Mouse (Mus musculus) T-helper 2 cell (primary cell): ENCODE results near the gene Izumo4.

Source experiments
- in situ Hi-C: fragments of 300-600 bp; cut with MboI, MseI; formaldehyde crosslinking; loops from one replicate; pipeline ENCODE4 v1.15.1; 2025; ENCODE audit warnings: high pct_unique_total_duplicates

Gene Izumo4

GRCm38 (mm10) chr10:80701721-80702535 lies at the start of gene Izumo4, which contains the start of gene Mob3a:
Izumo4 (plus strand) TSS chr10:80702184.
Mob3a (minus strand) TSS chr10:80701977.
- in situ Hi-C loops, result no loop called here

GRCm38 (mm10) chr10:80653156-80653720 lies 48.7 kb upstream of the Izumo4 start:
- in situ Hi-C loops, result no loop called here

GRCm38 (mm10) chr10:80654866-80655265 lies 47.1 kb upstream of the Izumo4 start:
- in situ Hi-C loops, result loop anchor here (5.0 kb wide), 1 partner anchor 688 kb away; no protein-coding TSS in a partner anchor

GRCm38 (mm10) chr10:80655406-80656129 lies 46.4 kb upstream of the Izumo4 start:
- in situ Hi-C loops, result loop anchor here (5.0 kb wide), 1 partner anchor 688 kb away; no protein-coding TSS in a partner anchor

- in situ Hi-C loops, result loop anchor here (5.0 kb wide), 1 partner anchor 689 kb away; no protein-coding TSS in a partner anchor
Measured at GRCm38 (mm10) chr10:80656130-80656862, 45.7 kb upstream of the Izumo4 start.

- in situ Hi-C loops, result loop anchor here (5.0 kb wide), 1 partner anchor 690 kb away; no protein-coding TSS in a partner anchor
Measured at GRCm38 (mm10) chr10:80656863-80657623, 44.9 kb upstream of the Izumo4 start, which contains the start of gene Btbd2. Btbd2 (minus strand) TSS chr10:80657071.

- in situ Hi-C loops, result loop anchor here (5.0 kb wide), 1 partner anchor 691 kb away; no protein-coding TSS in a partner anchor
Measured at GRCm38 (mm10) chr10:80658194-80658840, 43.7 kb upstream of the Izumo4 start.

- in situ Hi-C loops, result loop anchor here (5.0 kb wide), 1 partner anchor 692 kb away; no protein-coding TSS in a partner anchor
Measured at GRCm38 (mm10) chr10:80658841-80659202, 43.2 kb upstream of the Izumo4 start.

- in situ Hi-C loops, result loop anchor here (5.0 kb wide), 1 partner anchor 692 kb away; no protein-coding TSS in a partner anchor
Measured at GRCm38 (mm10) chr10:80659213-80659612, 42.8 kb upstream of the Izumo4 start.

GRCm38 (mm10) chr10:80661149-80661548 lies 40.8 kb upstream of the Izumo4 start:
- in situ Hi-C loops, result no loop called here

- in situ Hi-C loops, result no loop called here
Measured at GRCm38 (mm10) chr10:80663485-80664196, 38.3 kb upstream of the Izumo4 start.

GRCm38 (mm10) chr10:80664197-80665015 lies 37.6 kb upstream of the Izumo4 start:
- in situ Hi-C loops, result no loop called here

GRCm38 (mm10) chr10:80665016-80665380 lies 37.0 kb upstream of the Izumo4 start:
- in situ Hi-C loops, result no loop called here

- in situ Hi-C loops, result no loop called here
Measured at GRCm38 (mm10) chr10:80665459-80665858, 36.5 kb upstream of the Izumo4 start.

GRCm38 (mm10) chr10:80665981-80666733 lies 35.8 kb upstream of the Izumo4 start:
- in situ Hi-C loops, result no loop called here

GRCm38 (mm10) chr10:80666837-80667412 lies 35.1 kb upstream of the Izumo4 start:
- in situ Hi-C loops, result no loop called here

GRCm38 (mm10) chr10:80668614-80669013 lies 33.4 kb upstream of the Izumo4 start:
- in situ Hi-C loops, result no loop called here
